In the genomic region with DNA sequence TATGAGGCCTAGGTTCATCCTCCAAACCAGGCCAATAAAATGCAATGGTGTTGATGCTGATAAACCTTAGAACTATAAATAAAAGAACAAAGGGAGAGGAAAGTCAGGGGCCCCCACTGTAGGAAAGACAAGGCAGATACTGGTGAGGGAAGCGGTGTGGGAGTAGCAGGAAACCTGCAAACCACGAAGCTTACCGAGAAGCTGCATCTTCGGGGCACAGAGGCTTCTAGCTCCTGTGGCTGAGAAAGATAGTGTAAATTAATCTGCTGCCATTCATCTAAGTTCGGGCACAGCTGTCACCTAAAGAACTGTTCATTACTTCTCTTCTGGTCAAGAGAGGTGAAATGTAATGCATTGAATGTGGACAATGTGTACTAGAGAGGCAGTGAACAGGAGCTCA, we compare ENCODE assay signal across 22 mouse cellular contexts. TPM values are rescaled to one million over a fixed set of nuclear protein-coding genes. Genes with fewer than 3 reads are reported as not detected.
DNase-seq lines count a peak whose midpoint lies in the region; ATAC-seq lines count a peak whose summit lies in the region.
"Had no signal": no experiment of that assay in that cellular context is flagged by ENCODE, and none has a peak within 500 bp of the region (broad histone marks: within the 10 kb centered on the region; RNA-seq: fewer than 3 reads in every experiment).

No protein-coding gene starts in this region.

- H3K4me3 ChIP-seq in neural tube, embryonic 13.5 days: no peak overlapping the region
- H3K4me3 ChIP-seq in liver, embryonic 11.5 days (ENCODE audit: low read depth, low read length): no peak overlapping the region
- no peak overlapping the region for H3K4me3 ChIP-seq in neural tube, embryonic 15.5 days (replicated peaks)
- H3K4me3 ChIP-seq: embryonic facial prominence, embryonic 12.5 days; hindbrain, embryonic 10.5 days; limb, embryonic 10.5 days had no signal

- no peak overlapping the region for H3K4me2 ChIP-seq in neural tube, embryonic 13.5 days
- no peak overlapping the region for H3K4me2 ChIP-seq in liver, embryonic 11.5 days
- no peak overlapping the region for H3K4me2 ChIP-seq in neural tube, embryonic 15.5 days
- H3K4me2 ChIP-seq: embryonic facial prominence, embryonic 12.5 days had no signal

- intact Hi-C loops in gastrocnemius, postnatal 14 days (cut with DNase I; ENCODE audit: low total_unique reads): no loop called here
- intact Hi-C loops in left cerebral cortex, postnatal 10 days (cut with DNase I): no loop called here

- H3K9ac ChIP-seq in neural tube, embryonic 13.5 days: no peak overlapping the region
- H3K9ac ChIP-seq in liver, embryonic 11.5 days (ENCODE audit: low read depth, low read length): no peak overlapping the region
- no peak overlapping the region for H3K9ac ChIP-seq in neural tube, embryonic 15.5 days (replicated peaks)
- H3K9ac ChIP-seq: embryonic facial prominence, embryonic 12.5 days had no signal

- peak overlapping the region; percentile 54 for H3K27ac ChIP-seq in neural tube, embryonic 13.5 days (replicated peaks)
- no peak overlapping the region for H3K27ac ChIP-seq in liver, embryonic 11.5 days (ENCODE audit: low read depth, low read length)
- H3K27ac ChIP-seq in neural tube, embryonic 15.5 days (replicated peaks): peak overlapping the region; percentile 51; the same call in 1 of the 2 replicates
- H3K27ac ChIP-seq: embryonic facial prominence, embryonic 12.5 days; hindbrain, embryonic 10.5 days; limb, embryonic 10.5 days; macrophage had no signal

- no peaks in the 10 kb centered on the region for H3K9me3 ChIP-seq in neural tube, embryonic 13.5 days
- H3K9me3 ChIP-seq in liver, embryonic 11.5 days (ENCODE audit: control insufficient read depth, low read length): no peaks in the 10 kb centered on the region
- H3K9me3 ChIP-seq in neural tube, embryonic 15.5 days (replicated peaks): no peaks in the 10 kb centered on the region
- H3K9me3 ChIP-seq: embryonic facial prominence, embryonic 12.5 days; hindbrain, embryonic 10.5 days; limb, embryonic 10.5 days had no signal

- peaks cover 6% of the 10 kb centered on the region for H3K4me1 ChIP-seq in neural tube, embryonic 13.5 days (replicated peaks)
- no peaks in the 10 kb centered on the region for H3K4me1 ChIP-seq in liver, embryonic 11.5 days (replicated peaks; ENCODE audit: control insufficient read depth, insufficient read depth, low read length)
- peaks cover 5% of the 10 kb centered on the region; the same call in 1 of the 2 replicates for H3K4me1 ChIP-seq in neural tube, embryonic 15.5 days
- H3K4me1 ChIP-seq: embryonic facial prominence, embryonic 12.5 days; hindbrain, embryonic 10.5 days; limb, embryonic 10.5 days had no signal

- 36% methylated on average over 5 of the region's 5 CpGs for WGBS in neural tube, embryonic 13.5 days
- 27% methylated on average over 5 of the region's 5 CpGs for WGBS in liver, embryonic 11.5 days
- 32% methylated on average over 5 of the region's 5 CpGs for WGBS in neural tube, embryonic 15.5 days

- H3K27me3 ChIP-seq in neural tube, embryonic 13.5 days: no peaks in the 10 kb centered on the region
- H3K27me3 ChIP-seq in liver, embryonic 11.5 days (replicated peaks; ENCODE audit: control insufficient read depth, insufficient read depth, low read length): no peaks in the 10 kb centered on the region
- no peaks in the 10 kb centered on the region for H3K27me3 ChIP-seq in neural tube, embryonic 15.5 days (replicated peaks)
- H3K27me3 ChIP-seq: embryonic facial prominence, embryonic 12.5 days had no signal

- no peak for DNase-seq in neural tube, embryonic 10.5 days (ENCODE audit: extremely low spot score, low spot score)
- DNase-seq in liver, embryonic 11.5 days (ENCODE audit: low spot score): no peak
- DNase-seq in lung, postnatal 4 days: no peak
- no peak for DNase-seq in cerebellum, postnatal 4 days (ENCODE audit: low spot score in 2 of 2)
- no peak for DNase-seq in gastrocnemius, postnatal 14 days
- DNase-seq in left cerebral cortex, postnatal 10 days (ENCODE audit: extremely low spot score in 1 of 2, low spot score in 2 of 2): no peak
- DNase-seq: B cell, adult 2 months; cerebellum, postnatal 36 days; gastrocnemius, postnatal 36 days; kidney, postnatal 10 days; layer of hippocampus, adult 9-11 months; lung, adult 18-20 months; retina, postnatal 1 day had no signal

- H3K36me3 ChIP-seq in neural tube, embryonic 13.5 days: no peaks in the 10 kb centered on the region
- no peaks in the 10 kb centered on the region for H3K36me3 ChIP-seq in liver, embryonic 11.5 days (ENCODE audit: control insufficient read depth, insufficient read depth, low read length)
- H3K36me3 ChIP-seq in neural tube, embryonic 15.5 days: no peaks in the 10 kb centered on the region
- H3K36me3 ChIP-seq: embryonic facial prominence, embryonic 12.5 days; G1E; hindbrain, embryonic 10.5 days; limb, embryonic 10.5 days had no signal

- no peak for ATAC-seq in neural tube, embryonic 13.5 days (ENCODE audit: low read depth)
- peak; percentile 81 for ATAC-seq in liver, embryonic 11.5 days (replicated peaks; ENCODE audit: low FRiP score)
- no peak; the same call in 1 of the 2 replicates for ATAC-seq in neural tube, embryonic 15.5 days (ENCODE audit: low FRiP score)
- ATAC-seq: intestine, postnatal 0 days had no signal

RNA-seq across cellular contexts. Expression of a gene that starts 37.1 kb away (rescaled TPM):
- polyA plus RNA-seq in neural tube, embryonic 13.5 days (2015; fragmentation: Nextera tagmentation; extraction: Ambion mirVana): 52.5 and 56.0 TPM in 2 replicates
- polyA plus RNA-seq in liver, embryonic 11.5 days (2014; fragmentation: Nextera tagmentation; extraction: Ambion mirVana): 0.12 and 0.32 TPM in 2 replicates
- polyA plus RNA-seq in neural tube, embryonic 15.5 days (2015; fragmentation: Nextera tagmentation; extraction: Ambion mirVana): 77.0 and 97.9 TPM in 2 replicates
- total RNA-seq in gastrocnemius, postnatal 14 days (2021): 1 to 10 TPM; 1.1 to 1.3 TPM
- total RNA-seq in left cerebral cortex, postnatal 10 days (2021): 100 to 1,000 TPM; 311 to 349 TPM
- total RNA-seq: neutrophil, adult 5-6 weeks had no signal
- polyA plus RNA-seq: G1E, macrophage had no signal

Comparison
In these comparisons a context has a peak if more than half of its experiments do, and no peak if none do; other contexts are left out.
1. RNA of a gene that starts 37.1 kb away (polyA plus RNA-seq): 77.0 to 97.9 TPM in neural tube, embryonic 15.5 days and 52.5 to 56.0 TPM in neural tube, embryonic 13.5 days; 0.12 to 0.32 TPM in liver, embryonic 11.5 days; every median in the first group is over 10 times any median in the second.